Mouse (Mus musculus): Measurements from ENCODE around the gene Lcp2. TPM values are rescaled to one million over a fixed set of nuclear protein-coding genes. Genes with fewer than 3 reads are reported as not detected.

Gene Lcp2
- polyA plus RNA-seq, 1 experiment from 2014 or later, result 3.7 TPM

- 88% methylated on average over 1 of the region's 1 CpGs for WGBS
- ATAC-seq, result no peak
- no peak overlapping the region for H3K27ac ChIP-seq
- H3K36me3 ChIP-seq, result no peaks in the 10 kb centered on the region
- no peaks in the 10 kb centered on the region for H3K27me3 ChIP-seq (replicated peaks)
- H3K4me2 ChIP-seq (replicated peaks), result no peak overlapping the region
- no peaks in the 10 kb centered on the region for H3K9me3 ChIP-seq
- H3K4me1 ChIP-seq (replicated peaks), result no peaks in the 10 kb centered on the region
- H3K9ac ChIP-seq, result no peak overlapping the region
- H3K4me3 ChIP-seq (replicated peaks), result no peak overlapping the region
Measured at GRCm38 (mm10) chr11:34050063-34050462, 3.3 kb downstream of the Lcp2 start.

- no peak for ATAC-seq
- WGBS, result 85% methylated on average over 2 of the region's 2 CpGs
- Histone ChIP-seq H3K27ac (no peak overlapping the region), H3K27me3 (replicated peaks) (no peaks in the 10 kb centered on the region), H3K4me2 (replicated peaks) (no peak overlapping the region), H3K9me3 (no peaks in the 10 kb centered on the region), H3K4me3 (replicated peaks) (no peak overlapping the region), H3K36me3 (no peaks in the 10 kb centered on the region), H3K9ac (no peak overlapping the region), H3K4me1 (replicated peaks) (no peaks in the 10 kb centered on the region)
Measured at GRCm38 (mm10) chr11:34050643-34051042, 3.9 kb downstream of the Lcp2 start.

DNA sequence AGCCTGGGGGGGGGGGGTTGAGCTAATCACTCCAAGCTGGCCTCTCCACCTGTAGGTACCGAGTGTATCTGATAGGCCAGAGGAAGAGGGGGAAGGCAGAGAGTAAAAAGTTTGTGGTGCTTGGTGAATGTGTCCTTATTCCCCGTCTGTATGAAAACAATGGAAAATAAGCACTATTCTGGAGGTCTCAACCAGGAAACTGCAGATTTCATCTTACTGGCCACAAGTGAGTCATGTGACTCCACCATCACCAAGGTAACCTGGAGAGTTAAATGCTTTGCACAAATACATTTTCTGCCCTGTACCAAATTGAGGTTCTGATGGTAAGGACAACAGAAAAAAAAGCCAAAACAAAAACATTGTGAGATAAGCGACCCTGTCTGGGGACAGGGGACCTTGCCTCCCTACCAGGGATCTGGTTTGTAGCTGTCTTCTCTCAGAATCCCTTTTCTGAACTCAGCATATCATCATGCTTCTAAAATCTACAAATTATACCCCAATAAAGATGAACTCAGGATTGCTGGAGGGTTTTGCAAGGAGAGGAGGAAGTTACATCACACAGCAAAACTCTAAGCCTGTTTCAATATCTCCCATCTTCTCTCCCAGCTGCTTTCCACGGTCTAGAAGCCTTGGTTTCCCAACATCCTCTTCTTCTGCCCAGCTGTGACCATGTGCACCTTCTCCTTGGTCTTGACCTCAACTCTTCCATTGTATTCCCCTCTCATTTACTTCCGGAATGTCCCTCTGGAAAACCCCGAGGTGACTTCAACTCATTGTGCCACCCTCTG, 6.5 kb downstream of the Lcp2 start:
- no peak overlapping the region for H3K9ac ChIP-seq
- no peak overlapping the region for H3K27ac ChIP-seq
- H3K4me2 ChIP-seq (replicated peaks), result no peak overlapping the region
- H3K9me3 ChIP-seq, result no peaks in the 10 kb centered on the region
- no peaks in the 10 kb centered on the region for H3K4me1 ChIP-seq (replicated peaks)
- no peaks in the 10 kb centered on the region for H3K36me3 ChIP-seq
- WGBS, result 77% methylated on average over 6 of the region's 6 CpGs
- no peak overlapping the region for H3K4me3 ChIP-seq (replicated peaks)
- H3K27me3 ChIP-seq (replicated peaks), result no peaks in the 10 kb centered on the region
- no peak for ATAC-seq

DNA sequence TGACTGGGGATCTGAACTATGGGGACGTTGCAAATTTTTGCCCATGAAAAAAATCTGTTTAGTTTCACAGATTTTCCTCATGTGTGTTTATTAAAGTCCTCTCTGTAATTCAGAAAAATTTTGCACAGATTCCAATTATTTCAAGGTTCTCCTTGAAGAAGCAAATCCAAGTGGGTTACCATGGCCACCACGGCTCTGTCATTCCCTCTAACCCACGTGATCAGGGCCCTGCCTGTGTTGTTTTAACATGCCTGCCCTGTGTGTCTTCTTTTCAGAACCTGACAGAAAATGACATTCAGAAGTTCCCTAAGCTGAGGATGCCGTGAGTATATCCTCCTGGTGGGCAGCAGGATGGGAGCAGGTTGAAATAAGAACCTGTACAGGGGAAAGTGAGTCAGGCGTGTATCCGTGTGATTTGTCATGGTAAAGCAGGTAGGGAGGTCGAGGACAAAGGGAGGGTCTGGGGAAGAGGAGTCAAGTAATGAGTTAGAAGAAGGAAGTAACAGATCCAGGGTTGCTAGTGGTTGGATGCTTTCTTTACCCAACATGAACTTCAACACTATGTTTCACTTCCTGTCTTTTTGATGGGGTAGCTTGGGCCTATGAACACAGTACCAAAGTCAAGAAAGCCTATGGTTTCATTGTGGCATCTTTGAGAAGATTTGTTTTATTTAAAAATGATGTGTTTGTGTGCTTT, 7.5 kb downstream of the Lcp2 start:
- Histone ChIP-seq H3K27me3 (replicated peaks) (no peaks in the 10 kb centered on the region), H3K4me1 (replicated peaks) (no peaks in the 10 kb centered on the region), H3K4me3 (replicated peaks) (no peak overlapping the region), H3K27ac (no peak overlapping the region), H3K36me3 (no peaks in the 10 kb centered on the region), H3K4me2 (replicated peaks) (no peak overlapping the region), H3K9me3 (no peaks in the 10 kb centered on the region), H3K9ac (no peak overlapping the region)
- 78% methylated on average over 7 of the region's 7 CpGs for WGBS
- ATAC-seq, result no peak

GRCm38 (mm10) chr11:34056715-34057114, 10.0 kb downstream of the Lcp2 start:
- no peaks in the 10 kb centered on the region for H3K4me1 ChIP-seq (replicated peaks)
- no peak overlapping the region for H3K4me2 ChIP-seq (replicated peaks)
- H3K4me3 ChIP-seq (replicated peaks), result no peak overlapping the region
- no peak overlapping the region for H3K9ac ChIP-seq
- no peak overlapping the region for H3K27ac ChIP-seq
- WGBS, result 94% methylated on average over 1 of the region's 1 CpGs
- H3K36me3 ChIP-seq, result no peaks in the 10 kb centered on the region
- H3K27me3 ChIP-seq (replicated peaks), result no peaks in the 10 kb centered on the region
- no peak for ATAC-seq
- H3K9me3 ChIP-seq, result no peaks in the 10 kb centered on the region

DNA sequence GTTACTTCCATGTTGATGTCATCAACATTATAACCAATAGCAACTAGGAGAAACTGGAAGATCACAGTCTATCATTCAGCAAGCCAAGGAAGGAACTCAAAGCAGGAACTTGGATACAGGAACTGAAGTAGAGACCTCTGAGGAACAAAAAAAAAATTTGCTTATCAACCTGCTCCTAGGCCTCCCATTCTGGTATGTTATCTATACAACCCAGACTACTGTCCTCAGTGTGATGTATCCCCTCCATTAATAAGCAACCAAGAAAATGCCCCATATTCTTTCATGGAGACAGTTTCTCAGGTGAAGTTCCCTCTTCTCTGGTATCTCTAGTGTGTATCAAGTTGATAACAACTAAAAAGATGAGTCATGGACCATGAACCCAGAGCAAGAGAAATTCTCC, 11.6 kb downstream of the Lcp2 start:
- Histone ChIP-seq H3K36me3 (no peaks in the 10 kb centered on the region), H3K9me3 (no peaks in the 10 kb centered on the region), H3K4me1 (replicated peaks) (no peaks in the 10 kb centered on the region), H3K4me3 (replicated peaks) (no peak overlapping the region), H3K9ac (no peak overlapping the region), H3K27me3 (replicated peaks) (no peaks in the 10 kb centered on the region), H3K4me2 (replicated peaks) (no peak overlapping the region), H3K27ac (no peak overlapping the region)
- no peak for ATAC-seq

DNA sequence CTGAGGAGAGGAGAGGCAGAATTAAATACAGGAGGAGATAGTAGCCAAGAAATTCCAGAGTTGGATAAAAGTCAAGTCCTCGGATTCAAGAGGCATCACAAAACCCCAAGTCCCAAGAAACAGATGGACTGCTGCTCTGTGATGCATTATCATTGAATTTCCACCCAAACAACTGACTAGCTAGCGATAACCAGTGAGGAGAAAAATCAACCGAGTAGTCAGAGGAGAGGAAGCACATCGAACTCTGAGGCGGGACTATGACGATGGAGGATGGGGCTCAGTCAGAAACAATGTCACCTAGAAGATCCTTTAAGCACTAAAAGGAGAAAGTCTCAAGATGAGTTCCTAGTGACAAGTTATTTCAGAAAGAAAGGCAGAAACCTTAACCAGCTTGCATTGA, 12.2 kb downstream of the Lcp2 start:
- WGBS, result 86% methylated on average over 6 of the region's 6 CpGs
- Histone ChIP-seq H3K4me2 (replicated peaks) (no peak overlapping the region), H3K36me3 (no peaks in the 10 kb centered on the region), H3K27me3 (replicated peaks) (no peaks in the 10 kb centered on the region), H3K9ac (no peak overlapping the region), H3K9me3 (no peaks in the 10 kb centered on the region), H3K27ac (no peak overlapping the region), H3K4me3 (replicated peaks) (no peak overlapping the region), H3K4me1 (replicated peaks) (no peaks in the 10 kb centered on the region)
- no peak for ATAC-seq

DNA sequence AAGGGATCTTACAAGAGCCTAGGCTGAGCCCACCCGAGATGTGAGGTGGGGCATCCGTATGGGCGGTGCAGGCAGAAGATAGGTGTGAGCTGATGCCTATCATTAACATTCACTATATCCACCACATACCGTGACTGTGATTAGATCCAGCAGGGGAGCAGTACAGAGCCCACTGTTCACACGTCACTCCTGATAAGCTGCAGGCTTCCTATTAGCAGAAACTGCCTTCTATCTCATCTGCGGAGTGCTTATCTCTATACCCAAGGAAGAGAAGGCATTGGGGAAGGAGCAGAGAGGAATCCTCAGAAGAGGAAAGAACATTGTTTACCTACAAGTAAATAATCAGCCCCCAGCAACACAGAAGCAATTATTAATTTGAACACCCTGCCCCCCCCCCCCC, 15.0 kb downstream of the Lcp2 start:
- ATAC-seq, result no peak
- Histone ChIP-seq H3K9me3 (no peaks in the 10 kb centered on the region), H3K4me1 (replicated peaks) (no peaks in the 10 kb centered on the region), H3K9ac (no peak overlapping the region), H3K4me2 (replicated peaks) (no peak overlapping the region), H3K4me3 (replicated peaks) (no peak overlapping the region), H3K27me3 (replicated peaks) (no peaks in the 10 kb centered on the region), H3K27ac (no peak overlapping the region), H3K36me3 (no peaks in the 10 kb centered on the region)
- 42% methylated on average over 6 of the region's 6 CpGs for WGBS

- Histone ChIP-seq H3K4me1 (replicated peaks) (no peaks in the 10 kb centered on the region), H3K9ac (no peak overlapping the region), H3K27me3 (replicated peaks) (no peaks in the 10 kb centered on the region), H3K27ac (no peak overlapping the region), H3K9me3 (no peaks in the 10 kb centered on the region), H3K36me3 (no peaks in the 10 kb centered on the region), H3K4me2 (replicated peaks) (no peak overlapping the region), H3K4me3 (replicated peaks) (no peak overlapping the region)
- no peak for ATAC-seq
- WGBS, result 57% methylated on average over 2 of the region's 2 CpGs
Measured at GRCm38 (mm10) chr11:34063257-34063656, 16.5 kb downstream of the Lcp2 start.

DNA sequence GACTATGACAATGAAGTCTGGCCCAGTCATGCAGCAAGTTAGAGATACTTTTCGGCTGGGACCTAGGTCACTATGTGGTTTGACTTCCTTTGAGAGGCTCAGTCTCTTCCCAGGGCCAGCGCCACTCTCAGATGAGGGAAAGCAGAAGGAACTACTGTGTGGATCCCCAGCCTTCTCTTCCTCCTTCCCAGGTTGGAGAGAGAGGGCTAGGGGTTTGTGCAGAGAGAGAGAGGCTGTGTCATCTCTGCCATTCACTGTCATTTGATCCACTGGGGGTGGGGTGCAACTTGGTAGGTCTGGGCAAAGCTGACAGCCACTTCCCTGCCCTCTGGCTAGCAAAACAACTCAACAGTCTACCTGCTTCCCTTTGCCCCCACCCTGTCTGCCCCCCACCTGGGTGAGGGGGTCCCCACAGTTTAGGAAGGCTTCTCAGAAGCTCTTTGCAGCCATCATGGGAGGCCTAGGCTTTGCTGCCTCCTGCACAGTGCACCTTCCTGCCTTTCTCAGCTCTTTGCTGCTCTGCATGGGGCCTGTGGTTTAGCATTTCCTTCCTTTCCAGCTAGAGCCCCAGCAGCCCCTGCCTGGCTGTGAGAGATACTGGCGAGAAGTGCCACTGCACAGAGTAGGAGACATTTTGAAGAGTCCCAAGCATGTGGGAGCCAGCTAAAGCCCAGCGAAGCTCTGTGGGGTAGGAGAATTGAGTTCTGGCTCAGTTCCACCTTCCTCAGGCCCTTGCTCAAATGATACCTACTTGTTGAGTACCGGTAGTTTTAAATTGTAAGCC, 17.2 kb downstream of the Lcp2 start:
- H3K9me3 ChIP-seq, result no peaks in the 10 kb centered on the region
- H3K9ac ChIP-seq, result no peak overlapping the region
- ATAC-seq, result no peak
- no peak overlapping the region for H3K4me2 ChIP-seq (replicated peaks)
- no peaks in the 10 kb centered on the region for H3K36me3 ChIP-seq
- 62% methylated on average over 5 of the region's 5 CpGs for WGBS
- H3K27me3 ChIP-seq (replicated peaks), result no peaks in the 10 kb centered on the region
- no peak overlapping the region for H3K4me3 ChIP-seq (replicated peaks)
- no peaks in the 10 kb centered on the region for H3K4me1 ChIP-seq (replicated peaks)
- no peak overlapping the region for H3K27ac ChIP-seq

GRCm38 (mm10) chr11:34070596-34070995, 23.9 kb downstream of the Lcp2 start:
- Histone ChIP-seq H3K9me3 (no peaks in the 10 kb centered on the region), H3K4me3 (replicated peaks) (no peak overlapping the region), H3K4me2 (replicated peaks) (no peak overlapping the region), H3K9ac (no peak overlapping the region), H3K27ac (no peak overlapping the region), H3K36me3 (no peaks in the 10 kb centered on the region), H3K27me3 (replicated peaks) (no peaks in the 10 kb centered on the region), H3K4me1 (replicated peaks) (no peaks in the 10 kb centered on the region)
- ATAC-seq, result no peak

DNA sequence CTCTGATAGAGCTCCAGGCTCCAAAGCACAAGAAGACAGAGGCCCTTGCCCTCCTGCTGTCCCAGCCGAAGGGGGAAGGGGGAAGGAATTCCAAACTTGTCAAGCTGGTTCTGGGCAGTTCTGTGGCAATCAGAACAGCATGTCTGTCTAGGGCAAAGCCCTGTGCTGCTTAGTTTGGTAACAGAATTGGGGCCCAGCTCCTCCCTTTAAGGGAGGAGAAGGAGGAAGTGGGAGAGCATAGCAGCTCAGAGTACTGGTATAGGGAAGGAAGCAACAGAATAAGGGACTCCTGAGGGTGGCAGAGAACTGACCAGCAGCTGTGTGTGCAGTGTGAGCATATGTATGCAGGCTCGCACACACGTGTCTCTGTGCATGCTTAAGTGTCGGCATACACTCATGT, 25.6 kb downstream of the Lcp2 start:
- H3K27ac ChIP-seq, result no peak overlapping the region
- whole genome bisulfite sequencing, result 65% methylated on average over 4 of the region's 4 CpGs
- ATAC-seq, result peak; percentile 36; the same call in 1 of the 2 replicates

More for the DNA sequence above, 25.6 kb downstream of the Lcp2 start:
- no peak overlapping the region for H3K9ac ChIP-seq
- no peaks in the 10 kb centered on the region for H3K9me3 ChIP-seq
- no peaks in the 10 kb centered on the region for H3K36me3 ChIP-seq
- no peaks in the 10 kb centered on the region for H3K4me1 ChIP-seq (replicated peaks)
- no peak overlapping the region for H3K4me3 ChIP-seq (replicated peaks)
- H3K4me2 ChIP-seq (replicated peaks), result no peak overlapping the region
- H3K27me3 ChIP-seq (replicated peaks), result no peaks in the 10 kb centered on the region
